Mouse (Mus musculus): ENCODE data around the gene Ptpru.

Ptpru gene

GRCm38 (mm10) chr4:131786800-131787199, 51.3 kb downstream of the Ptpru start:
- no peak for DNase-seq (ENCODE audit: low read depth, low spot score)

DNA sequence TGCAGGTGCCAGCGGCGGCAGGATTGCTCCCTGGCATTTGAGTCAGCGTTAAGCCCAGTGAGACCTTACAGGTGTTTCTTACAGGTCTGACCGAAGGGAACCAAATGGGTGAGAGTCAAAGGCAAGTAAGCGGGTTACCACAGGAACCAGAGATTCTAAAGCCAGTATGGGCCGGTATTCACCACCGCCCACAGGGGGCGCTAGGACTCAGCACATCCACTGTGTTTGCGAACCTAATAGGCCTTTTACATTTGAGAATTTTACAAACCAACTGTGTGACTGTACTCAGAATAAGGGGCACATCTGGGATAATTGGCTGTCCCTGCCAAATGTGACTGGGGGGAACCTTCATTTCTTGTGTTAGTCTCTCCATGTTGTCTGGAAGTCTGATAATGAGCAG, 54.1 kb downstream of the Ptpru start:
- DNase-seq (ENCODE audit: low read depth, low spot score), result peak; percentile 74

- DNase-seq (ENCODE audit: low read depth, low spot score), result peak; percentile 18
Measured at GRCm38 (mm10) chr4:131781023-131781422, 57.1 kb downstream of the Ptpru start.

DNA sequence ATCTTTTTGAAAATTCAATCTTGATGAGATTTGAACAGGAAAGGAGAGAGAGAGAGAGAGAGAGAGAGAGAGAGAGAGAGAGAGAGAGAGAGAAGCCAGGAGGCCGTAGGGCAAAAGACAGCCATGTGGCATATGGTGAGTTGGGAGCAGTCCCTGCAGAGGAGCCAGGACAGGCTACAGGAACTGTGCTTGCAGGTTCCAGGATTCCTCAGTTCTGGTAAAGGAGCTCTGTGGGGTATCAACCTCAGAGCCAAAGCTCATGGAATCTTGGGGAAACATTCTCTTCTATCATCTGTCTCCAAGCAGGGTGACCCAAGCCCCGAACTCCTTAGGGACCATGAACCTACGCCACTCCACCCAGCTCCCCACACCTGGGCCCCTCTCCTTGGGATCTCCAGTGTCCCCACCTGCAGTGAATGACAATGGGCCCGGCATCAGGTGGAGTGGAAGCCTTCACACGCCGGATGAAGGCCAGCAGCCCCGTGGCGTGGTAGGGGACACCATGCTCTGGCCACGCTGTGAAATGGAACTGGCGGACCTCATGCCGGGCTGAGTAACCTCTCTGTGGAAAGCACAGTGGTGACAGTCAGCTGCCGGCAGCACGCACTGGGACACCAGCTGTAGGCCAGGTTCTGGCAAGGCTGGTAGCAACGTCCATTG, 59.3 kb downstream of the Ptpru start:
- DNase-seq (ENCODE audit: low read depth, low spot score), result no peak

- DNase-seq (ENCODE audit: low read depth, low spot score), result no peak
Measured at GRCm38 (mm10) chr4:131771384-131771783, 66.7 kb downstream of the Ptpru start.

GRCm38 (mm10) chr4:131763911-131764310, 74.2 kb downstream of the Ptpru start:
- no peak for DNase-seq (ENCODE audit: low read depth, low spot score)

DNA sequence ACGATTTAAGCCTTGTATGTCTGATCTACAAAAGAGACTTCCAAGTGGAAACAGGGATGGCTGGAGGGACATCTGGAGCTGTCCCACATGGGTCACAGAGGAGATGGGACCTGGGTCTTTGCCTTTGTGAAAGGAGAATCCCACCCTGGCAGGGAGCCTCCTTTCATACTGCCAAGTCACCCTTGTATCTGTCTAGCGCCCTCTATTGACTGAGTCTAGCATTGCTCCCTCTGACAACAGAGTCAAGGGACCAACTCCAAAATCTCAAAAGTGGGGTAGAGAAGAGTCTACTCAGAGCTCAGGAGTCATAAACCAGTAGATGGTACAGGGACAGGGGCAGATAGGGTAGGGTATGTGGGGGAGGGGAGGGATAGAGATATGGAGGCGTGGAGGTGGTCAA, 74.6 kb downstream of the Ptpru start:
- peak; percentile 6 for DNase-seq (ENCODE audit: low read depth, low spot score)

DNA sequence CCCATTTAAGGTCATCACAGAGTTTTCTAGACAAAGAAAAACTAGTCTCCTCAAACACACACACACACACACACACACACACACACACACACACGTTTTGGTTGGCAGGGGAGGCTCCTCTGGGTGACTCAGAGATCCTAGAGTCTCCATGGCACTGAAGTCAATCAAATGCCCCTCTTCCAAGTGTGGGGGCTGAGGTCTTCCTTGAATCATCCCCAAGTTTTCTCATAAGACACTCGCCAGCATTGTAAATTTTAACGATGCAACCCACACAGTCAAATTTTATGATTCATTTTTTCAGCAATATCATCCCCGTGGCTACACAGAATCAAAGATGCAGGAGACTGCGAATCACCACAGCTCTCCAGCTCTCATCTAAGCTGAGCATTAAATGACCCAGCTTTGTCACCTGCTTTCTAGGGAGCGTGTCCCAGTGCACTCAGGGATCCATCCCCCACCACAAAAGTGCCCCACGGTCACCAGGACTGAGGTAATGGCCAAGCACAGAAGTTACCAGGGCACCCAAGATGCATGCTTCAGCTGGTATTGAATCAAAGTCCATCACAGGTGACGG, 75.8 kb downstream of the Ptpru start:
- DNase-seq (ENCODE audit: low read depth, low spot score), result no peak

DNA sequence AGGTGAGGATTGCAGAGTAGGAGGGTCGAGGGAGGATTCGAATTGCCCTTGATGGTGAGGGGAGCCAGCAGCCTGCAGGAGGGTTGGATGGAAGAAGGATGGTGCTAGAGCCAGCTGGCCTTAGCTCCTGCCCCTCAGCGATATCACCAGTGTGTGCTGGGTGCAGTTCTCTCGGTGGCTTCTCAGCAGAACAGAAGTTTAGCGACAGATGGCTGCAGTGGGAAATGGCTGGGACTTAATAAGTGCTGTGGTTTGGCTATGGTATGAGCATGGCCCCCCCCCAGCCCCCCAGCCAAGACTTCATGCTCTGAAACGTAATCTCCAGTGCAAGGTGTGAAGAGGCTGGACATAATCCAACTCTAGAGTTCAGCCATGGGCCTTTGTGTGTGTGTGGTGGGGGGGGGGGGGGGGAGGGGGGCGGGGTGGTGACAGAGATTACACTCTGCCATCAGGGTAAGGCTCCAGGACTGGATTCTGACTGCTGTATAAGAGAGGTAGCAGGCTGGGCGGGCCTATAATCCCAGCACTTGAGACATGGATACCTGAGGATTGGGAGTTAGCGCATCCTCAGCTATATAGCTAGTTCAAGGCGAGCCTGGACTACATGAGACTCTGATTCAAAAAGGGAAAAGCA, 85.8 kb downstream of the Ptpru start:
- DNase-seq (ENCODE audit: low read depth, low spot score), result no peak

DNA sequence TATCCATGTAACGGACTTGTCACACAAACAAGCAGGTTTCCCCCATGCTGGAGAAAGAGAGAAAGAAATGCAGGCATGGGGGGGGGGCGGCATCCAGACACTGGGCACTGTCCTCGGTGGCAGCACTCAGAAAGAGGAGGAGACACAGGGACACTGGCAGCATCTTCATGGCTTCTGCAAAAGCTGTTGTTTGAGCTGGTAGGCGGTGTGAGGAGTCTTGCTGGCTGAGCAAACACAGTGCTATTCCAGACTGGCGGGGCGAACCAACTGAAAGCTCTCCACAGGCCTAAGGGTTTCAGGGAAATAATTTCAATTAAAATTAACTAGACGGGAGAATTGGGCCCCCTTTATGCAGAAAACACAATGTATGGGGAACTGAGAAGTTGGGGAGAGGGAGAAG, 86.5 kb downstream of the Ptpru start:
- no peak for DNase-seq (ENCODE audit: low read depth, low spot score)

GRCm38 (mm10) chr4:131749802-131750201, 88.3 kb downstream of the Ptpru start:
- no peak for DNase-seq (ENCODE audit: low read depth, low spot score)

- no peak for DNase-seq (ENCODE audit: low read depth, low spot score)
Measured at GRCm38 (mm10) chr4:131744685-131745043, 93.4 kb downstream of the Ptpru start.

- peak; percentile 9 for DNase-seq (ENCODE audit: low read depth, low spot score)
Measured at GRCm38 (mm10) chr4:131743831-131744684, 94.0 kb downstream of the Ptpru start.

DNA sequence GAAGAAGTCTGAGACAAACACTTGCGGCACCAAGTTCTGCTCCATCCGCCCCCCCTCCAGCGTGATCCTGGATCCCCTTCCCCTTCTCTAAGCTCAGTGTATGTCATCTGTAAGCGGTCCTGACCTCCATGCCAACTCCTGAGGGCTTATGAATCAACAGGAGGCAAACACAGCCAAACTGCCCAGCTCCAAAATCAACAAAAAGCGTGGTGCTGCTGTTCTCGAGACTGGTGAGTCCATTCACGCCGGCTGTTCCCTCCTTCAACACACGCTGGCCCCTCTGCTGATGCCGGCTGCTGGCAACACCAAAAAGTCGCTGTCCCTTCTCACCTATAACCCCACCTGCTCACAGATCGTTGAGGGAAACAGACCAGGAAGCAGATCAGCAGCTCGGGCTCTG, 95.1 kb downstream of the Ptpru start:
- no peak for DNase-seq (ENCODE audit: low read depth, low spot score)

GRCm38 (mm10) chr4:131740621-131741020, 97.5 kb downstream of the Ptpru start:
- DNase-seq (ENCODE audit: low read depth, low spot score), result no peak

DNA sequence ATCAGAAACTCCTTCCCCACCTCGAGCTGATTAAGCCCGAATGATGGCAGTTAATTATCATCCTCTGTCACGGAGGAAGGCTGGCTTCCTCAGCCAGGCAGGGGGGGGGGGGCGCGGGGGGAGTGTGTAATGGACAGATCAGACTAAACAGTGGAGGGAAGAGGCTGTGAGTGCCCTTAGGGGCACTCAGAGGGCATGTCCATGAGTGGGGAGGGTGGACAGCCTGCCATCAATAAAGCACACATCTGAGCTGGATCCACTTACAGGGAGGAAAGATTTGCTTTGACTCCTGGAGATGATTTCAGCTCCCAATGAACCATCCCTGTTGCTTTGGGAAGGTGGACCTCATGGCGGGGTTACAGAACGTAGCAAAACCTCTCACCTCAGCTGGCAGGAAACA, 109.5 kb downstream of the Ptpru start:
- DNase-seq (ENCODE audit: low read depth, low spot score), result no peak

DNA sequence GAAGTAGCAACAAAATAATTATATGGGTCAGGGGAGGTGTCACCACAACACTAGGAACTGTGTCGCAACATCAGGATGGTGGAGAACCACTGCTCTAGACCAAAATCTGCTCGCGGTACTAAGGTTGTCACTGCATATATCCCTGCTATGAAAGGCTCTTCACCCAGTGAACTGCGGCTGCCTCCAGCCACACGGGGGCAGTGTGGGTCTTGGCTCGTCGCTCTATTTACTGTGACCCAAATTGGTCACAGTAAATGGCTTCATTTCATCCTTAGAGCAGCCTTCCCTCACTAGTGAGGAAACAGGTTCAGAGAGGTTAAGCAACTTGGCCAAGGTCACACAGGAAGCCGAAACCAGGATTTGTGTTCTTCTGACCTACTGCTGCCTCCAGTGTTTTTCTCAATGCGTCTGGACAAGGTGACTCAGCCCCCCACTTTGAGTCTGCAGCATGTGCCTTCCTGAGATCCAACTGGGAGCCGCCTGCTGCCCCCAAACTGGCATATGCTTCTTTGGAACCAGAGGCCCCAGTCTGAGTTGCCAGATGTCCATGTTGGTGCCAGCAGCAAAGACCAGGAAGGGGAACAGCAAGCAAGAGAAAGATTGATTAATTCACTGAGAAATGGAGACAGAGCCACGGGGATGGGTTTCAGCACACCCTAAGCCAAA, 114.5 kb downstream of the Ptpru start:
- DNase-seq (ENCODE audit: low read depth, low spot score), result peak; percentile 53

GRCm38 (mm10) chr4:131722121-131722841, 115.8 kb downstream of the Ptpru start:
- no peak for DNase-seq (ENCODE audit: low read depth, low spot score)

DNA sequence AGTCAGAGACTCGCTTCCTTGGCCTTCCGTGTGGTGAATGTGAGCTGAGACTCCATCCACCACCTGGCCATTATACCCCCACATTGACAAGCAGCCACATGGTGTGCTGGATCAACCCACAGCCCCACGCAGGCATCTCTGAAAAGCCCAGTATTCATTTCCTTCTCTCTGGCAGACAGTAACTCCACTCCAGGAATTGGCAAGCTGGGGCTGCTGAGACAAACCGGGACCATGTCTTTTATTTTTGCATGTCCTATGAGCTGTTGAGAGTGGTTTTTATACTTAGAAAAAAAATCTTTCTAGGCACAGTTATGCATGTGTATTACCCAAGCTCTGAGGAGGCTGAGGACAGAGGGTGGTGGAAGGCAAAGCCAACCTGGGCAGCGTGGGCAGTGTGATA, 118.9 kb downstream of the Ptpru start:
- DNase-seq (ENCODE audit: low read depth, low spot score), result no peak

All from forelimb bud, embryonic 11.5 days (tissue).